Mouse (Mus musculus) lung, adult 2 months (tissue): Measurements from ENCODE around the gene Zfp90.

Source experiments
- CTCF ChIP-seq: fragments of 200-500 bp; IDR thresholded peaks from 2 replicates; pipeline ENCODE4 v1.5.1; 2011; ENCODE audit warnings: mild to moderate bottlenecking, low read length, control low read depth; ENCODE audit not compliant: insufficient read depth
- POLR2A ChIP-seq: fragments of 200-500 bp; IDR thresholded peaks from 2 replicates; pipeline ENCODE4 v1.6.1; 2011; ENCODE audit warnings: low read depth, mild to moderate bottlenecking, control low read depth, low read length, borderline replicate concordance; ENCODE audit errors: extremely low read depth

- TF ChIP-seq CTCF (no peak), POLR2A (no peak)
These were observed 36.6 kb upstream of the Zfp90 start for GRCm38 (mm10) chr8:106378501-106379048.
